Mouse (Mus musculus) CH12.LX (cell line): ENCODE measurements around the gene Fgfr2.
"Not testable (repeated sequence)": the region's sequence is repeated elsewhere in the genome, so short reads cannot be mapped to it uniquely, and the experiment has no call there.

Experiments used
- CTCF ChIP-seq, 2 experiments: IDR thresholded peaks in 1 of 2; conservative IDR thresholded peaks in 1 of 2; 2 replicates each; pipeline ENCODE4 v1.5.1; 2011 to 2012; ENCODE audit warnings: low read depth in 2 of 2, low read length in 2 of 2, improper control_type of control experiment in 1 of 2, inconsistent platforms in 1 of 2, mild to moderate bottlenecking in 1 of 2, moderate library complexity in 1 of 2
- ELF1 ChIP-seq: IDR thresholded peaks from 2 replicates; pipeline ENCODE4 v1.6.1; 2014; ENCODE audit warnings: low read depth, mild to moderate bottlenecking, inconsistent platforms, low read length, improper control_type of control experiment

GRCm38 (mm10) chr7:131059808-131060207, 2063.3 kb downstream of the Fgfr2 start:
- not testable (repeated sequence) for TF ChIP-seq CTCF (conservative IDR thresholded peaks at IDR 0.05 in 1 of 2, IDR thresholded peaks at IDR 0.05 in 1 of 2; ENCODE audit: low read depth in 2 of 2, low read length in 2 of 2); ELF1
